Mouse (Mus musculus) forebrain, postnatal 0 days (tissue): ENCODE data around the gene Entpd3. TPM values are rescaled to one million over a fixed set of nuclear protein-coding genes. Genes with fewer than 3 reads are reported as not detected.

Source experiments
- ATAC-seq: fragments of 200-750 bp; cut with Nextera tagmentation; 2 replicates; pipeline ENCODE4 v1.8.0; 2017; ENCODE audit warnings: mild to moderate bottlenecking, moderate library complexity
- DNase-seq: peaks from one replicate; pipeline ENCODE4 v3.0.0-alpha.2; 2015
- H3K27ac ChIP-seq: fragments of 300-500 bp; sonication (generic); 2 replicates; pipeline ENCODE4 v1.5.1; 2014; ENCODE audit warnings: low read depth, mild to moderate bottlenecking, antibody characterized with exemption, low read length, moderate library complexity, mixed read lengths
- H3K27me3 ChIP-seq: fragments of 300-500 bp; sonication (generic); 2 replicates; pipeline ENCODE4 v1.6.1; 2014; ENCODE audit warnings: mild to moderate bottlenecking, low read length, mixed read lengths; ENCODE audit not compliant: insufficient read depth
- H3K36me3 ChIP-seq: fragments of 300-500 bp; sonication (generic); 2 replicates; pipeline ENCODE4 v1.6.1; 2014; ENCODE audit warnings: mild to moderate bottlenecking, moderate library complexity; ENCODE audit not compliant: insufficient read depth
- H3K4me1 ChIP-seq: fragments of 300-500 bp; sonication (generic); 2 replicates; pipeline ENCODE4 v1.6.1; 2014; ENCODE audit warnings: antibody characterized with exemption; ENCODE audit not compliant: insufficient read depth
- H3K4me2 ChIP-seq: fragments of 300-500 bp; sonication (generic); 2 replicates; pipeline ENCODE4 v1.6.1; 2014; ENCODE audit warnings: low read depth, mild to moderate bottlenecking, moderate library complexity
- H3K4me3 ChIP-seq: fragments of 300-500 bp; sonication (generic); 2 replicates; pipeline ENCODE4 v1.5.1; 2014; ENCODE audit warnings: low read depth, low read length, mixed read lengths
- H3K9ac ChIP-seq: fragments of 300-500 bp; sonication (generic); 2 replicates; pipeline ENCODE4 v1.6.1; 2014; ENCODE audit warnings: mild to moderate bottlenecking
- H3K9me3 ChIP-seq: fragments of 300-500 bp; sonication (generic); 2 replicates; pipeline ENCODE4 v1.6.1; 2016; ENCODE audit warnings: low read length
- CTCF ChIP-seq: sonication (generic); IDR thresholded peaks from 2 replicates; pipeline ENCODE4 v1.5.1; 2016; ENCODE audit warnings: antibody characterized with exemption, control low read depth, low read depth
- WGBS: fragments of 180-500 bp; shearing (Covaris S2); extraction: QIAGEN DNeasy Blood & Tissue Kit; methylation state at CpG from one replicate; pipeline ENCODE4 v1.1.7; 2014; 5-methylcytosine and 5-hydroxymethylcytosine counted together
- polyA plus RNA-seq: library from polyadenylated mRNA; unstranded; fragments of >200 nt; fragmentation: Nextera tagmentation; extraction: Ambion mirVana; gene quantifications from 2 replicates; pipeline ENCODE4 v1.2.1, GENCODE M21; 2015
- total RNA-seq: library from RNA; depleted of rRNA; stranded (reverse); fragments of >200 nt; gene quantifications from 2 replicates; pipeline ENCODE4 v1.2.3, GENCODE M21; 2014

Entpd3 gene
- total and polyA plus RNA-seq, 2 experiments from 2014 or later: 3.6 to 3.7 TPM

- Histone ChIP-seq H3K27ac (no peak overlapping the region), H3K9me3 (no peaks in the 10 kb centered on the region), H3K4me2 (no peak overlapping the region), H3K27me3 (no peaks in the 10 kb centered on the region), H3K9ac (no peak overlapping the region), H3K36me3 (no peaks in the 10 kb centered on the region), H3K4me3 (no peak overlapping the region), H3K4me1 (no peaks in the 10 kb centered on the region)
- 90% methylated on average over 9 of the region's 9 CpGs for WGBS
- no peak for DNase-seq
- no peak for TF ChIP-seq CTCF
- ATAC-seq: no peak
Observed at GRCm38 (mm10) chr9:120550778-120551177, 11.2 kb downstream of the Entpd3 start.

GRCm38 (mm10) chr9:120563590-120563989 is 24.0 kb downstream of the Entpd3 start:
- WGBS: 89% methylated on average over 3 of the region's 3 CpGs
- Histone ChIP-seq H3K9ac (no peak overlapping the region), H3K4me2 (no peak overlapping the region), H3K27ac (no peak overlapping the region), H3K4me3 (no peak overlapping the region), H3K9me3 (no peaks in the 10 kb centered on the region), H3K4me1 (no peaks in the 10 kb centered on the region), H3K36me3 (no peaks in the 10 kb centered on the region), H3K27me3 (no peaks in the 10 kb centered on the region)
- ATAC-seq (no peak), DNase-seq (no peak)
- no peak for TF ChIP-seq CTCF

- no peak overlapping the region for H3K4me3 ChIP-seq
- no peaks in the 10 kb centered on the region for H3K9me3 ChIP-seq
- no peaks in the 10 kb centered on the region for H3K27me3 ChIP-seq
- no peak overlapping the region for H3K27ac ChIP-seq
- no peaks in the 10 kb centered on the region for H3K36me3 ChIP-seq
- DNase-seq (no peak), ATAC-seq (no peak)
- 86% methylated on average over 2 of the region's 2 CpGs for WGBS
- H3K4me2 ChIP-seq: no peak overlapping the region
- no peaks in the 10 kb centered on the region for H3K4me1 ChIP-seq
- no peak overlapping the region for H3K9ac ChIP-seq
- TF ChIP-seq CTCF: no peak
Observed at GRCm38 (mm10) chr9:120564247-120564646, 24.6 kb downstream of the Entpd3 start.

GRCm38 (mm10) chr9:120566384-120566783 is 26.8 kb downstream of the Entpd3 start:
- no peak for DNase-seq
- no peak for ATAC-seq
- Histone ChIP-seq H3K9me3 (no peaks in the 10 kb centered on the region), H3K4me2 (no peak overlapping the region), H3K9ac (no peak overlapping the region), H3K4me3 (no peak overlapping the region), H3K4me1 (0 out of 2 replicates have a peak, but pooled peaks cover 8% of the 10 kb centered on the region), H3K36me3 (no peaks in the 10 kb centered on the region), H3K27ac (no peak overlapping the region), H3K27me3 (no peaks in the 10 kb centered on the region)
- no peak for TF ChIP-seq CTCF
- 72% methylated on average over 5 of the region's 5 CpGs for WGBS

- no peak overlapping the region for H3K9ac ChIP-seq
- H3K9me3 ChIP-seq: no peaks in the 10 kb centered on the region
- no peak overlapping the region for H3K4me2 ChIP-seq
- no peak overlapping the region for H3K4me3 ChIP-seq
- 0 out of 2 replicates have a peak, but pooled peaks cover 8% of the 10 kb centered on the region for H3K4me1 ChIP-seq
- TF ChIP-seq CTCF: no peak
- WGBS: 81% methylated on average over 2 of the region's 2 CpGs
- peaks cover 14% of the 10 kb centered on the region for H3K36me3 ChIP-seq
- H3K27ac ChIP-seq: no peak overlapping the region
- DNase-seq: no peak
- ATAC-seq: no peak
- H3K27me3 ChIP-seq: no peaks in the 10 kb centered on the region
Observed at GRCm38 (mm10) chr9:120568917-120569316, 29.3 kb downstream of the Entpd3 start.

GRCm38 (mm10) chr9:120569721-120570333 is 30.2 kb downstream of the Entpd3 start:
- Histone ChIP-seq H3K4me2 (no peak overlapping the region), H3K9me3 (no peaks in the 10 kb centered on the region), H3K4me1 (0 out of 2 replicates have a peak, but pooled peaks cover 8% of the 10 kb centered on the region), H3K36me3 (peaks cover 23% of the 10 kb centered on the region), H3K27me3 (no peaks in the 10 kb centered on the region), H3K9ac (no peak overlapping the region), H3K27ac (no peak overlapping the region), H3K4me3 (no peak overlapping the region)
- DNase-seq (peak; percentile 69), ATAC-seq (no peak)
- TF ChIP-seq CTCF: peak; percentile 66
- 57% methylated on average over 13 of the region's 13 CpGs for WGBS

- Histone ChIP-seq H3K4me2 (peak overlapping the region; percentile 86), H3K4me3 (no peak overlapping the region), H3K36me3 (peaks cover 28% of the 10 kb centered on the region), H3K9me3 (no peaks in the 10 kb centered on the region), H3K9ac (no peak overlapping the region), H3K27me3 (no peaks in the 10 kb centered on the region), H3K27ac (no peak overlapping the region), H3K4me1 (0 out of 2 replicates have a peak, but pooled peaks cover 8% of the 10 kb centered on the region)
- DNase-seq (no peak), ATAC-seq (no peak)
- WGBS: 70% methylated on average over 2 of the region's 2 CpGs
- no peak for TF ChIP-seq CTCF
Observed at GRCm38 (mm10) chr9:120570334-120570725, 30.7 kb downstream of the Entpd3 start.
